Comparison of ENCODE assay signal across 9 mouse cellular contexts in the genomic region with DNA sequence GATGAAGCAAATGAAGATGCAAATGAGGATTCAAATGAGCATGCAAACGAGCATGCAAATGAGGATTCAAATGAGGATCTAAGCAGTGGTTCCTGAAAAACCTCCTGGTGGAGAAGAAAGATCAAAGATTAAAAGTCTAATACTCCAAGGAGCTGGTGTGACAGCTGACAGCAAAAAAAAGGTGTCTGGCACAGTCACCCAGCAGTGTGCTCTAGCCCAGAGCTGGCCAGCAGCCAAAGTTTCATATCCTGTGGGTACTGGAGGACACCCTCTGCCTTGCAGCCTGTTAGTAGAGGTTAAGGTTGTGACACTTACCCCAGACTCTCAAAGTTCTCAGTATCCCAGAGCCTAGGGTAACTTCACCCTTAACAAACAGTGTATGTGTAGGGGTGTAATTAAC.
A peak's percentile ranks its signal among the peaks of the same experiment; 100 is the strongest.
DNase-seq lines count a peak whose midpoint lies in the region; ATAC-seq lines count a peak whose summit lies in the region.
"Had no signal": no experiment of that assay in that cellular context is flagged by ENCODE, and none has a peak within 500 bp of the region (broad histone marks: within the 10 kb centered on the region; RNA-seq: fewer than 3 reads in every experiment).

No protein-coding gene starts in this region.

- peak; percentile 67; the same call in 1 of the 2 replicates for ATAC-seq in embryonic facial prominence, embryonic 14.5 days (ENCODE audit: low read depth)
- ATAC-seq in midbrain, embryonic 14.5 days (ENCODE audit: low FRiP score, low TSS enrichment) = peak; percentile 67

- no peaks in the 10 kb centered on the region for H3K27me3 ChIP-seq in embryonic facial prominence, embryonic 14.5 days (replicated peaks; ENCODE audit: control insufficient read depth, insufficient read depth, low read length)
- no peaks in the 10 kb centered on the region for H3K27me3 ChIP-seq in embryonic facial prominence, embryonic 10.5 days (replicated peaks; ENCODE audit: low read depth, poor library complexity, severe bottlenecking)
- no peaks in the 10 kb centered on the region for H3K27me3 ChIP-seq in midbrain, embryonic 14.5 days (ENCODE audit: control insufficient read depth, insufficient read depth, low read length)
- H3K27me3 ChIP-seq: limb, embryonic 12.5 days had no signal

- DNase-seq in embryonic facial prominence, embryonic 14.5 days (ENCODE audit: low spot score) = peak; percentile 79
- no peak for DNase-seq in embryonic facial prominence, embryonic 10.5 days (ENCODE audit: low spot score)
- DNase-seq in urinary bladder, postnatal 14 days (ENCODE audit: low spot score) = peak; percentile 33
- DNase-seq in urinary bladder, postnatal 25 days (ENCODE audit: low spot score) = no peak
- DNase-seq in heart, adult 9 months (ENCODE audit: low spot score in 2 of 2) = peak; percentile 20 to 38
- peak; percentile 72 for DNase-seq in kidney, postnatal 14 days
- peak; percentile 76 for DNase-seq in midbrain, embryonic 14.5 days
- no peak for DNase-seq in urinary bladder, adult 18-20 months (ENCODE audit: low spot score in 2 of 2)

- H3K9ac ChIP-seq in embryonic facial prominence, embryonic 14.5 days (ENCODE audit: low read depth, low read length) = no peak overlapping the region
- no peak overlapping the region for H3K9ac ChIP-seq in midbrain, embryonic 14.5 days (replicated peaks; ENCODE audit: low read length)
- H3K9ac ChIP-seq: limb, embryonic 12.5 days had no signal

- H3K4me1 ChIP-seq in embryonic facial prominence, embryonic 14.5 days (ENCODE audit: control insufficient read depth, insufficient read depth, low read length) = no peaks in the 10 kb centered on the region
- no peaks in the 10 kb centered on the region for H3K4me1 ChIP-seq in embryonic facial prominence, embryonic 10.5 days
- peaks cover 7% of the 10 kb centered on the region; the same call in 1 of the 2 replicates for H3K4me1 ChIP-seq in midbrain, embryonic 14.5 days (ENCODE audit: control insufficient read depth, insufficient read depth, low read length)
- H3K4me1 ChIP-seq: limb, embryonic 12.5 days had no signal

- no peaks in the 10 kb centered on the region for H3K9me3 ChIP-seq in embryonic facial prominence, embryonic 14.5 days (ENCODE audit: control insufficient read depth, low read length)
- no peaks in the 10 kb centered on the region for H3K9me3 ChIP-seq in embryonic facial prominence, embryonic 10.5 days
- H3K9me3 ChIP-seq in midbrain, embryonic 14.5 days (ENCODE audit: control insufficient read depth, low read length) = no peaks in the 10 kb centered on the region
- H3K9me3 ChIP-seq: limb, embryonic 12.5 days had no signal

- H3K4me3 ChIP-seq in embryonic facial prominence, embryonic 14.5 days (ENCODE audit: low read depth, low read length) = no peak overlapping the region
- no peak overlapping the region for H3K4me3 ChIP-seq in embryonic facial prominence, embryonic 10.5 days
- no peak overlapping the region for H3K4me3 ChIP-seq in midbrain, embryonic 14.5 days (replicated peaks; ENCODE audit: low read depth, low read length)
- H3K4me3 ChIP-seq: limb, embryonic 12.5 days had no signal

- 63% methylated on average over 1 of the region's 1 CpGs for WGBS in embryonic facial prominence, embryonic 14.5 days
- WGBS in embryonic facial prominence, embryonic 10.5 days = 82% methylated on average over 1 of the region's 1 CpGs
- WGBS in midbrain, embryonic 14.5 days = 43% methylated on average over 1 of the region's 1 CpGs

- no peak overlapping the region for H3K4me2 ChIP-seq in embryonic facial prominence, embryonic 14.5 days (ENCODE audit: low read depth, low read length)
- H3K4me2 ChIP-seq in midbrain, embryonic 14.5 days (ENCODE audit: low read length) = no peak overlapping the region
- H3K4me2 ChIP-seq: limb, embryonic 12.5 days had no signal

- no peak overlapping the region for H3K27ac ChIP-seq in embryonic facial prominence, embryonic 14.5 days (replicated peaks; ENCODE audit: low read depth, low read length)
- H3K27ac ChIP-seq in embryonic facial prominence, embryonic 10.5 days (replicated peaks) = no peak overlapping the region
- H3K27ac ChIP-seq in midbrain, embryonic 14.5 days (replicated peaks; ENCODE audit: low read depth, low read length) = peak overlapping the region; percentile 27; the same call in 1 of the 2 replicates
- H3K27ac ChIP-seq: limb, embryonic 12.5 days had no signal

- H3K36me3 ChIP-seq in embryonic facial prominence, embryonic 14.5 days (ENCODE audit: control insufficient read depth, insufficient read depth, low read length) = no peaks in the 10 kb centered on the region
- H3K36me3 ChIP-seq in embryonic facial prominence, embryonic 10.5 days (replicated peaks) = no peaks in the 10 kb centered on the region
- H3K36me3 ChIP-seq in midbrain, embryonic 14.5 days (ENCODE audit: control insufficient read depth, insufficient read depth, low read length) = no peaks in the 10 kb centered on the region
- H3K36me3 ChIP-seq: limb, embryonic 12.5 days had no signal

Comparison
In these comparisons a context has a peak if more than half of its experiments do, and no peak if none do; other contexts are left out.
1. DNase-seq: peak in embryonic facial prominence, embryonic 14.5 days (single experiment), urinary bladder, postnatal 14 days (single experiment), heart, adult 9 months (2 of 2), kidney, postnatal 14 days (single experiment) and midbrain, embryonic 14.5 days (single experiment); none in embryonic facial prominence, embryonic 10.5 days (single experiment), urinary bladder, postnatal 25 days (single experiment) and urinary bladder, adult 18-20 months (0 of 2).